Mouse (Mus musculus) MEL (cell line): ENCODE data around the gene Abat.

ENCODE experiments used
- CTCF ChIP-seq, 3 experiments: IDR thresholded peaks in 2 of 3; conservative IDR thresholded peaks in 1 of 3; 2 replicates each; pipeline ENCODE4 v1.5.1; 2011 to 2012; ENCODE audit warnings: low read length in 3 of 3, low read depth in 2 of 3, mild to moderate bottlenecking in 2 of 3, improper control_type of control experiment in 1 of 3, inconsistent platforms in 1 of 3, mixed read lengths in 1 of 3, moderate library complexity in 1 of 3; ENCODE audit not compliant: control insufficient read depth in 1 of 3, insufficient read depth in 1 of 3, poor library complexity in 1 of 3, severe bottlenecking in 1 of 3
- MAZ ChIP-seq: IDR thresholded peaks from 2 replicates; pipeline ENCODE4 v1.6.1; 2012; ENCODE audit warnings: low read depth, mild to moderate bottlenecking, inconsistent platforms, low read length, improper control_type of control experiment
- POLR2A ChIP-seq, 2 experiments: IDR thresholded peaks; 2 replicates each; pipeline ENCODE4 v1.6.1; 2011 to 2012; ENCODE audit warnings: low read length in 2 of 2, mild to moderate bottlenecking in 2 of 2, control low read depth in 1 of 2, improper control_type of control experiment in 1 of 2, low read depth in 1 of 2, moderate library complexity in 1 of 2; ENCODE audit not compliant: control insufficient read depth in 1 of 2, insufficient read depth in 1 of 2, poor library complexity in 1 of 2
- RAD21 ChIP-seq: IDR thresholded peaks from 2 replicates; pipeline ENCODE4 v1.6.1; 2011; ENCODE audit warnings: mild to moderate bottlenecking, low read depth, low read length, improper control_type of control experiment
- RCOR1 ChIP-seq: IDR thresholded peaks from 2 replicates; pipeline ENCODE4 v1.6.1; 2012; ENCODE audit warnings: low read depth, mild to moderate bottlenecking, inconsistent platforms, low read length, improper control_type of control experiment
- TCF12 ChIP-seq: IDR thresholded peaks from 2 replicates; pipeline ENCODE4 v1.6.1; 2014; ENCODE audit warnings: low read depth, mild to moderate bottlenecking, inconsistent platforms, low read length, improper control_type of control experiment, moderate library complexity
- USF1 ChIP-seq: IDR thresholded peaks from 2 replicates; pipeline ENCODE4 v1.6.1; 2014; ENCODE audit warnings: low read depth, mild to moderate bottlenecking, inconsistent platforms, low read length, improper control_type of control experiment, moderate library complexity
- ZNF384 ChIP-seq: IDR thresholded peaks from 2 replicates; pipeline ENCODE4 v1.6.1; 2012; ENCODE audit warnings: low read depth, mild to moderate bottlenecking, inconsistent platforms, low read length, improper control_type of control experiment

DNA sequence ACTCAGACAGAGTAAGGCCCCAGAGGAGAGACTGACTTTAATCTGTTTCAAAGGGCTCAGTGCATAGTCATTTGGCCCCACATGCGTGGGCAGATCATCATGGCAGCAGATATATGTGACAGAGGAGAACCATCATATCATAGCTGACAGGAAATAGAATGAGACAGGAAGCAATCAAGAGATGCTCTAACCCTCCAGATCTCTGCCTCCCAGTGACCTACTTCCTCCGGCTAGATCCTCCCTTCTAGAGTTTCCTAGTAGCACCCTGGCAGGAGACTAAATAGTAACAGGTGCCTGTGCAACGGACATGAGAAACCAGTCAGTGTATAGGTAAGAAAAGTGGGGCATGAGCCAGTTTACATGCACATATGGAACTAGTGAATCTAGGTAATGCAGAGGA lies 97.2 kb downstream of the Abat start:
- no peak for TF ChIP-seq USF1
- no peak for TF ChIP-seq TCF12
- no peak for TF ChIP-seq CTCF (IDR thresholded peaks at IDR 0.05 in 2 of 3, conservative IDR thresholded peaks at IDR 0.05 in 1 of 3; ENCODE audit: control insufficient read depth in 1 of 3, insufficient read depth in 1 of 3, low read depth in 2 of 3, low read length in 3 of 3, poor library complexity in 1 of 3, severe bottlenecking in 1 of 3)
- TF ChIP-seq ZNF384: no peak
- no peak for TF ChIP-seq RAD21
- TF ChIP-seq POLR2A (IDR thresholded peaks at IDR 0.05; ENCODE audit: control insufficient read depth in 1 of 2, insufficient read depth in 1 of 2, low read depth in 1 of 2, low read length in 2 of 2, poor library complexity in 1 of 2): no peak
- TF ChIP-seq RCOR1: no peak
- no peak for TF ChIP-seq MAZ
